Mouse (Mus musculus) embryonic facial prominence, embryonic 11.5 days (tissue): ENCODE measurements around the gene Apoa5. TPM values are rescaled to one million over a fixed set of nuclear protein-coding genes. Genes with fewer than 3 reads are reported as not detected.
A peak's percentile ranks its signal among the peaks of the same experiment; 100 is the strongest.

Experiments used
- ATAC-seq: fragments of 200-750 bp; cut with Nextera tagmentation; replicated peaks from 2 replicates; pipeline ENCODE4 v1.8.0; 2017; ENCODE audit warnings: low read depth; ENCODE audit not compliant: insufficient number of reproducible peaks, low FRiP score, low TSS enrichment
- DNase-seq: peaks from one replicate; pipeline ENCODE4 v3.0.0-alpha.2; 2015; ENCODE audit warnings: low spot score
- H3K27ac ChIP-seq: fragments of 300-500 bp; sonication (generic); replicated peaks from 2 replicates; pipeline ENCODE4 v1.5.1; 2014; ENCODE audit warnings: mild to moderate bottlenecking, low read depth, low read length, control low read depth
- H3K27me3 ChIP-seq: fragments of 300-500 bp; sonication (generic); 2 replicates; pipeline ENCODE4 v1.6.1; 2014; ENCODE audit warnings: mild to moderate bottlenecking, low read length, moderate library complexity, mixed read lengths; ENCODE audit not compliant: control insufficient read depth, insufficient read depth
- H3K36me3 ChIP-seq: fragments of 300-500 bp; sonication (generic); replicated peaks from 2 replicates; pipeline ENCODE4 v1.6.1; 2014; ENCODE audit warnings: low read depth, mild to moderate bottlenecking, low read length, moderate library complexity, mixed read lengths; ENCODE audit not compliant: control insufficient read depth, insufficient read depth
- H3K4me1 ChIP-seq: fragments of 300-500 bp; sonication (generic); 2 replicates; pipeline ENCODE4 v1.6.1; 2014; ENCODE audit warnings: low read length, mixed read lengths; ENCODE audit not compliant: control insufficient read depth, insufficient read depth
- H3K4me2 ChIP-seq: fragments of 300-500 bp; sonication (generic); 2 replicates; pipeline ENCODE4 v1.6.1; 2014; ENCODE audit warnings: low read depth, mild to moderate bottlenecking, control low read depth, low read length, moderate library complexity
- H3K4me3 ChIP-seq: fragments of 300-500 bp; sonication (generic); 2 replicates; pipeline ENCODE4 v1.5.1; 2014; ENCODE audit warnings: low read depth, low read length, control low read depth
- H3K9ac ChIP-seq: fragments of 300-500 bp; sonication (generic); replicated peaks from 2 replicates; pipeline ENCODE4 v1.6.1; 2014; ENCODE audit warnings: mild to moderate bottlenecking, control low read depth, low read length
- H3K9me3 ChIP-seq: fragments of 300-500 bp; sonication (generic); replicated peaks from 2 replicates; pipeline ENCODE4 v1.6.1; 2016; ENCODE audit warnings: mild to moderate bottlenecking, low read length, inconsistent platforms, mixed read lengths; ENCODE audit not compliant: control insufficient read depth
- WGBS: fragments of 180-500 bp; shearing (Covaris S2); extraction: QIAGEN DNeasy Blood & Tissue Kit; methylation state at CpG from one replicate; pipeline ENCODE4 v1.1.7; 2014; 5-methylcytosine and 5-hydroxymethylcytosine counted together
- polyA plus RNA-seq: library from polyadenylated mRNA; unstranded; fragments of >200 nt; fragmentation: Nextera tagmentation; extraction: Ambion mirVana; gene quantifications from 2 replicates; pipeline ENCODE4 v1.2.1, GENCODE M21; 2014

Gene Apoa5
- polyA plus RNA-seq, 1 experiment from 2014 or later, result not detected

- no peak for DNase-seq
- H3K36me3 ChIP-seq, result no peaks in the 10 kb centered on the region
- H3K27ac ChIP-seq, result no peak overlapping the region
- peak overlapping the region; percentile 43 for H3K4me3 ChIP-seq
- WGBS, result 17% methylated on average over 13 of the region's 13 CpGs
- H3K4me2 ChIP-seq, result peak overlapping the region; percentile 84
- no peaks in the 10 kb centered on the region; the same call in 1 of the 2 replicates for H3K4me1 ChIP-seq
- H3K27me3 ChIP-seq, result no peaks in the 10 kb centered on the region
- H3K9ac ChIP-seq, result peak overlapping the region; percentile 73
- ATAC-seq, result no peak
- no peaks in the 10 kb centered on the region for H3K9me3 ChIP-seq
These were observed 37.9 kb upstream of the Apoa5 start for GRCm38 (mm10) chr9:46230450-46230975.

GRCm38 (mm10) chr9:46235196-46235595, 33.2 kb upstream of the Apoa5 start:
- DNase-seq (no peak), ATAC-seq (no peak)
- H3K27me3 ChIP-seq, result no peaks in the 10 kb centered on the region
- no peaks in the 10 kb centered on the region; the same call in 1 of the 2 replicates for H3K4me1 ChIP-seq
- no peak overlapping the region for H3K9ac ChIP-seq
- no peak overlapping the region for H3K4me2 ChIP-seq
- H3K9me3 ChIP-seq, result no peaks in the 10 kb centered on the region
- no peak overlapping the region for H3K4me3 ChIP-seq
- no peaks in the 10 kb centered on the region for H3K36me3 ChIP-seq
- WGBS, result 75% methylated on average over 6 of the region's 6 CpGs
- H3K27ac ChIP-seq, result no peak overlapping the region

DNA sequence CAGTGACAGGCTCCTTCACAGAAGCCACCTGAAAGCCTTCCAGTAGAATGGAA, 33.0 kb upstream of the Apoa5 start, which contains the start of gene Apoc3:
TSS of gene Apoc3 (minus strand) at position 41 of the 53 bp plus-strand sequence.
- no peak within 1 kb of the TSS for H3K4me2 ChIP-seq

GRCm38 (mm10) chr9:46235649-46236048, 32.8 kb upstream of the Apoa5 start:
- no peak for ATAC-seq
- no peak overlapping the region for H3K4me2 ChIP-seq
- 48% methylated on average over 4 of the region's 4 CpGs for WGBS
- no peaks in the 10 kb centered on the region for H3K27me3 ChIP-seq
- no peak overlapping the region for H3K9ac ChIP-seq
- H3K4me1 ChIP-seq, result no peaks in the 10 kb centered on the region; the same call in 1 of the 2 replicates
- H3K36me3 ChIP-seq, result no peaks in the 10 kb centered on the region
- H3K27ac ChIP-seq, result no peak overlapping the region
- no peak for DNase-seq
- no peaks in the 10 kb centered on the region for H3K9me3 ChIP-seq
- H3K4me3 ChIP-seq, result no peak overlapping the region

More for the DNA sequence above, 33.0 kb upstream of the Apoa5 start, which contains the start of gene Apoc3:
- ATAC-seq (no peak), DNase-seq (no peak)
- no peaks in the 10 kb centered on the region; the same call in 1 of the 2 replicates for H3K4me1 ChIP-seq
- H3K9me3 ChIP-seq, result no peaks in the 10 kb centered on the region
- H3K9ac ChIP-seq, result no peak within 1 kb of the TSS
- H3K27ac ChIP-seq, result no peak within 1 kb of the TSS
- no peaks in the 10 kb centered on the region for H3K36me3 ChIP-seq
- H3K27me3 ChIP-seq, result no peaks in the 10 kb centered on the region
- H3K4me3 ChIP-seq, result no peak within 1 kb of the TSS

DNA sequence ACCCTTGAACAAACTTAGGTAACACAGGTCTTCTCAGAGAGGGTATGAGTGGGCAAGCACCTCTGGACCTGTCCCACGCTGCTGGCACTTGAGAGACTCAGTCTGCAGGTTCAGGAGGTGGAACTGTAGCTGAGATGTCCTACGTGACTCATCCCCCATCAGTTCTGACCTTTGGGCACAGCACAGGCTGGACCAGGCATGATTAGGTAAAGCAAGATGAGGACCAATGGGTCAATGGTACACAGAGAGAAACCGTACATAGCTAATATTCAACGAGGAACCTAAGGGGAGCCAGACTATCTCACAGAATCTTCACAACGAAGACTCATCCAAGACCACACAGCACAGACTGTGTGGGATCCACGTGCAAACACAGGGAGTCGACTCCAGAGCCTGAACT, 29.6 kb upstream of the Apoa5 start:
- no peak for ATAC-seq
- WGBS, result 86% methylated on average over 7 of the region's 7 CpGs
- no peak for DNase-seq
- no peak overlapping the region for H3K9ac ChIP-seq
- H3K27me3 ChIP-seq, result no peaks in the 10 kb centered on the region
- no peaks in the 10 kb centered on the region for H3K9me3 ChIP-seq
- no peak overlapping the region for H3K27ac ChIP-seq
- no peaks in the 10 kb centered on the region for H3K36me3 ChIP-seq
- no peak overlapping the region for H3K4me3 ChIP-seq
- H3K4me1 ChIP-seq, result no peaks in the 10 kb centered on the region
- no peak overlapping the region for H3K4me2 ChIP-seq

DNA sequence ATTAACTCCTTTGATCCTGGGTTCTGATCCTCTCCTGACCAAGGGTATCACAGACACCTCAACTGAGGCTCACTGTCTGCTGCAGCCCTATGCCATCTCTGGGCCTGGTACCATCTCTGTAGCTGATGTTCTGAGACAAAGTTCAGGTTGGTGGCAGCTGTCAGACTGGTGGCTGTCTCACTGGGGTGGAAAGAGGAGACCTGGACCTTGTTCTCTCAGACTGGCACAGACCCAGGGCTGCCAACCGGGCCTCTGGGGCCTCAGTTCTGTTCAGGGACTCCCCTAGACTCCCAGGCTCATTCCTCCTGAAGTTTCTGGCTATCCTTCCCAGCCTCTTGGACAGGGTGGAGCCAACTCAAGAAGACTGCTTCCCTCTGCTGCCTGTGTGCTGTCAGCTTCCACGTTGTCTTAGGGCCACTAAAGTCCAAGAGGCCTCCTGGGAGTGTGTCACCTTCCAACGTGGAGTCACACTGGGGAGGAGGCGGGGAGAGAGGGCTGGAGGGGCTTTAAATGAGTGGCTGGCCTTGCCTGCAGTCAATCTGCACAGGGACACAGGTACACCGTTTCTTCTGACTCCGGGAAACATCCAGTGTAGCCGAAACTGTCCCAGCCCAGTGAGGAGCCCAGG, 27.8 kb upstream of the Apoa5 start, which contains the start of gene Apoa4:
TSS of gene Apoa4 (plus strand) at position 171 of the 628 bp plus-strand sequence.
- no peaks in the 10 kb centered on the region for H3K9me3 ChIP-seq
- DNase-seq, result no peak
- H3K4me1 ChIP-seq, result no peaks in the 10 kb centered on the region
- H3K27ac ChIP-seq, result no peak within 1 kb of the TSS
- no peak within 1 kb of the TSS for H3K4me3 ChIP-seq
- ATAC-seq, result no peak
- H3K27me3 ChIP-seq, result no peaks in the 10 kb centered on the region
- H3K36me3 ChIP-seq, result no peaks in the 10 kb centered on the region
- no peak within 1 kb of the TSS for H3K4me2 ChIP-seq
- 73% methylated on average over 7 of the region's 7 CpGs for WGBS
- H3K9ac ChIP-seq, result no peak within 1 kb of the TSS

DNA sequence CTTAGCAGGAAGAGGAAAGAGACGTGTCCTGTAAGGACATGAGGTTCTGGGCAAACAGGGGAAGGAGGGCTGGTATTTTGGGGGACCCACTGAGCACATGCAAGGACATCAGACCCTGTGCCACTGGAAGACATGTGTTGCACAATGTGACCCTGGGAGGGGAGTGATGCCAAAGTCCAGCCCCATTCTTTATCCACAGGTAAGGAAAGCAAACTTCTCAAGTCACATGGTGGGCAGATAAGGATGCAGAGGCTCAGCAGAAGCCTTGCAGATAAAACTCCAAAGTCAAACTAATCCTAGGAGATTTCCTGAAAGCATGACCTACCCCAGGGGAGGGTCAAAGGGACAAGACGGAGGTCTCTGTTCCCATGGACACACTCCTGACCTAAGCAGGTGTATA, 26.6 kb upstream of the Apoa5 start:
- H3K9me3 ChIP-seq, result no peaks in the 10 kb centered on the region
- no peak overlapping the region for H3K9ac ChIP-seq
- H3K27ac ChIP-seq, result no peak overlapping the region
- no peak for ATAC-seq
- no peaks in the 10 kb centered on the region for H3K27me3 ChIP-seq
- 75% methylated on average over 2 of the region's 2 CpGs for WGBS
- H3K4me2 ChIP-seq, result no peak overlapping the region
- no peak for DNase-seq
- no peaks in the 10 kb centered on the region for H3K36me3 ChIP-seq
- H3K4me1 ChIP-seq, result no peaks in the 10 kb centered on the region
- no peak overlapping the region for H3K4me3 ChIP-seq

DNA sequence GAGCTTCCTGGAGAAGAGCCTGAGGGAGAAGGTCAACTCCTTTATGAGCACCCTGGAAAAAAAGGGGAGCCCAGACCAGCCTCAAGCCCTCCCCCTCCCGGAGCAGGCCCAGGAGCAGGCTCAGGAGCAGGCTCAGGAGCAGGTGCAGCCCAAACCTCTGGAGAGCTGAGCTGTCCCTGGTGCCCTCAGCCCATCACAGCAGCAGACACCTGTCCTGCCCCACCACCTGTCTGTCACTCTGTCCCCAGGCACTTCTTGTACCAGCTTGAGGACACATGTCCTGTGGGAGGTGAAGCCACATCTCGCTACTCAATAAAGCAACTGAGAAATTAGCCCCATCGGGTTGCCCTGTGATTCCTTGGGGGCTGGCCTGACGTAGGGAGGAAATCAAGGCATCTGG, 25.3 kb upstream of the Apoa5 start:
- Histone ChIP-seq H3K4me3 (no peak overlapping the region), H3K9ac (no peak overlapping the region), H3K27ac (no peak overlapping the region), H3K27me3 (no peaks in the 10 kb centered on the region), H3K9me3 (no peaks in the 10 kb centered on the region), H3K4me2 (no peak overlapping the region), H3K36me3 (no peaks in the 10 kb centered on the region), H3K4me1 (no peaks in the 10 kb centered on the region)
- DNase-seq (no peak), ATAC-seq (no peak)
- 66% methylated on average over 4 of the region's 4 CpGs for WGBS
